Mouse (Mus musculus) heart, embryonic 11.5 days (tissue): ENCODE data around the gene Sumo1. TPM values are rescaled to one million over a fixed set of nuclear protein-coding genes. Genes with fewer than 3 reads are reported as not detected.
A peak's percentile ranks its signal among the peaks of the same experiment; 100 is the strongest.

Source experiments
- ATAC-seq: fragments of 200-750 bp; cut with Nextera tagmentation; replicated peaks from 2 replicates; pipeline ENCODE4 v1.8.0; 2017; ENCODE audit warnings: moderate library complexity; ENCODE audit not compliant: insufficient number of reproducible peaks, low FRiP score, low TSS enrichment
- H3K27ac ChIP-seq: fragments of 300-500 bp; sonication (generic); 2 replicates; pipeline ENCODE4 v1.5.1; 2014; ENCODE audit warnings: mild to moderate bottlenecking, low read depth, low read length
- H3K27me3 ChIP-seq: fragments of 300-500 bp; sonication (generic); 2 replicates; pipeline ENCODE4 v1.6.1; 2014; ENCODE audit warnings: mild to moderate bottlenecking, low read length, mixed read lengths; ENCODE audit not compliant: control insufficient read depth, insufficient read depth
- H3K36me3 ChIP-seq: fragments of 300-500 bp; sonication (generic); 2 replicates; pipeline ENCODE4 v1.6.1; 2014; ENCODE audit warnings: mild to moderate bottlenecking, low read length, moderate library complexity, mixed read lengths; ENCODE audit not compliant: control insufficient read depth, insufficient read depth
- H3K4me1 ChIP-seq: fragments of 300-500 bp; sonication (generic); 2 replicates; pipeline ENCODE4 v1.6.1; 2014; ENCODE audit warnings: low read length; ENCODE audit not compliant: control insufficient read depth, insufficient read depth
- H3K4me2 ChIP-seq: fragments of 300-500 bp; sonication (generic); 2 replicates; pipeline ENCODE4 v1.6.1; 2014; ENCODE audit warnings: mild to moderate bottlenecking, moderate library complexity
- H3K4me3 ChIP-seq: fragments of 300-500 bp; sonication (generic); 2 replicates; pipeline ENCODE4 v1.5.1; 2014; ENCODE audit warnings: low read depth, low read length
- H3K9ac ChIP-seq: fragments of 300-500 bp; sonication (generic); 2 replicates; pipeline ENCODE4 v1.6.1; 2014; ENCODE audit warnings: mild to moderate bottlenecking, low read depth, low read length, moderate library complexity
- H3K9me3 ChIP-seq: fragments of 300-500 bp; sonication (generic); replicated peaks from 2 replicates; pipeline ENCODE4 v1.6.1; 2016; ENCODE audit warnings: low read length; ENCODE audit not compliant: control insufficient read depth
- WGBS: fragments of 180-500 bp; shearing (Covaris S2); extraction: QIAGEN DNeasy Blood & Tissue Kit; methylation state at CpG from one replicate; pipeline ENCODE4 v1.1.7; 2014; ENCODE audit not compliant: insufficient replicate concordance; 5-methylcytosine and 5-hydroxymethylcytosine counted together
- polyA plus RNA-seq: library from polyadenylated mRNA; unstranded; fragments of >200 nt; fragmentation: Nextera tagmentation; extraction: Ambion mirVana; gene quantifications from 2 replicates; pipeline ENCODE4 v1.2.1, GENCODE M21; 2014

Gene Sumo1
- polyA plus RNA-seq, 1 experiment from 2014 or later: 300 TPM

DNA sequence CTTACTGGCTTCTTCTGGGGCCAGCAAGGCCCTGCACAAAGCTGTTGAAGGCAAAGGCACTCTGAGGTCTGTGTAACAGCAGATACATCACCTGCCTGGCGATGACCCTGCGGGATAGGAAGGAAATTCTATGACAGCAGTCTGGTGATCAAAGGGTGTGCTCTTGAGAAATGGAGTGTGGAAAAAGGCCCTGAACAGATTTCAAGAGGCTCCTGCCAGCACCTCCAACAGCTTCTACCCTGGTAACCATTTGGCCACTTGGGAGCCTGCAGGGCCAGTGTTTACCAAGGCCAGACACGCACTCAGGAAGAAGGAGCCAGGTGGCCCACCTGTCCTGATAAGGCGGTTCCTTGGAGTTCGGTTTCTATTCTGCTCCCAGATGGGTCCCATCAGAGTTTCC, 91.3 kb downstream of the Sumo1 start:
- Histone ChIP-seq H3K4me3 (no peak overlapping the region), H3K4me2 (peak overlapping the region; percentile 46; the same call in 1 of the 2 replicates), H3K9me3 (no peaks in the 10 kb centered on the region), H3K9ac (no peak overlapping the region), H3K27me3 (peaks cover 10% of the 10 kb centered on the region), H3K27ac (no peak overlapping the region), H3K36me3 (no peaks in the 10 kb centered on the region), H3K4me1 (peaks cover 8% of the 10 kb centered on the region)
- WGBS: 12% methylated on average over 5 of the region's 5 CpGs
- ATAC-seq: no peak

- Histone ChIP-seq H3K4me2 (no peak overlapping the region), H3K9ac (no peak overlapping the region), H3K27me3 (peaks cover 10% of the 10 kb centered on the region), H3K27ac (no peak overlapping the region), H3K36me3 (no peaks in the 10 kb centered on the region), H3K4me3 (no peak overlapping the region), H3K4me1 (peaks cover 8% of the 10 kb centered on the region), H3K9me3 (no peaks in the 10 kb centered on the region)
- no peak for ATAC-seq
- WGBS: 58% methylated on average over 4 of the region's 4 CpGs
Observed at GRCm38 (mm10) chr1:59578770-59579169, 91.9 kb downstream of the Sumo1 start.

GRCm38 (mm10) chr1:59574262-59575187, 96.1 kb downstream of the Sumo1 start:
- H3K27me3 ChIP-seq: peaks cover 6% of the 10 kb centered on the region
- no peak overlapping the region for H3K4me3 ChIP-seq
- peaks cover 3% of the 10 kb centered on the region; the same call in 1 of the 2 replicates for H3K4me1 ChIP-seq
- H3K9me3 ChIP-seq: no peaks in the 10 kb centered on the region
- H3K4me2 ChIP-seq: peak overlapping the region; percentile 46
- H3K9ac ChIP-seq: no peak overlapping the region
- no peak overlapping the region for H3K27ac ChIP-seq
- 48% methylated on average over 21 of the region's 21 CpGs for WGBS
- H3K36me3 ChIP-seq: no peaks in the 10 kb centered on the region
- no peak for ATAC-seq

DNA sequence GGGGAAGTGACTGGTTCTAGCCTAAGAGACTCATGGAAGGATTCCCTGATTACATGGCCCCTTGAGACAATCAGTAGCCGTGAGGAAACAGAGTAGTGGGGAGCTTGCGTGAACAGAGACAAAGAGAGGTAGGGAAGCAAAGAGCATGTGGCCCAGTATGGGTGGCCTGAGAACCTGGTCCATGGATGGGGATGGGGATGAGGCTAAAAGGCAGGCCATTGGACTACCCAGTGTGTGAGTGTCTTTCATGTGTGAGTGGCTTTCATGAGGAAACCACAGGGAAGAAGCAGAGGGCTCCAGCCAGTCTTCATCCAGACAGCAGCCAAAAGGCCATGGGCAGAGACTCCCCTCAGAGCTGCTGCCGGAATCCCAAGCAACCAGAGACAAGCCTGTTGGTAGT, 96.8 kb downstream of the Sumo1 start:
- Histone ChIP-seq H3K27me3 (peaks cover 6% of the 10 kb centered on the region), H3K9ac (no peak overlapping the region), H3K4me3 (no peak overlapping the region), H3K4me1 (no peaks in the 10 kb centered on the region), H3K4me2 (no peak overlapping the region), H3K36me3 (no peaks in the 10 kb centered on the region), H3K27ac (no peak overlapping the region), H3K9me3 (no peaks in the 10 kb centered on the region)
- ATAC-seq: no peak
- WGBS: 67% methylated on average over 3 of the region's 3 CpGs

GRCm38 (mm10) chr1:59571502-59571901, 99.1 kb downstream of the Sumo1 start:
- Histone ChIP-seq H3K27ac (no peak overlapping the region), H3K4me2 (no peak overlapping the region), H3K27me3 (peaks cover 3% of the 10 kb centered on the region; the same call in 1 of the 2 replicates), H3K4me3 (no peak overlapping the region), H3K9ac (no peak overlapping the region), H3K9me3 (no peaks in the 10 kb centered on the region), H3K4me1 (no peaks in the 10 kb centered on the region), H3K36me3 (no peaks in the 10 kb centered on the region)
- WGBS: 79% methylated on average over 3 of the region's 3 CpGs
- ATAC-seq: no peak

GRCm38 (mm10) chr1:59570767-59571166, 99.9 kb downstream of the Sumo1 start:
- H3K9me3 ChIP-seq: no peaks in the 10 kb centered on the region
- no peak overlapping the region for H3K4me3 ChIP-seq
- H3K27me3 ChIP-seq: peaks cover 3% of the 10 kb centered on the region; the same call in 1 of the 2 replicates
- no peak overlapping the region for H3K27ac ChIP-seq
- WGBS: 66% methylated on average over 4 of the region's 4 CpGs
- no peak overlapping the region for H3K9ac ChIP-seq
- no peak for ATAC-seq
- no peaks in the 10 kb centered on the region for H3K36me3 ChIP-seq
- no peaks in the 10 kb centered on the region for H3K4me1 ChIP-seq
- H3K4me2 ChIP-seq: no peak overlapping the region

- no peaks in the 10 kb centered on the region for H3K9me3 ChIP-seq
- WGBS: 84% methylated on average over 5 of the region's 5 CpGs
- H3K9ac ChIP-seq: no peak overlapping the region
- H3K36me3 ChIP-seq: no peaks in the 10 kb centered on the region
- H3K27me3 ChIP-seq: peaks cover 3% of the 10 kb centered on the region; the same call in 1 of the 2 replicates
- no peak overlapping the region for H3K4me3 ChIP-seq
- ATAC-seq: no peak
- no peaks in the 10 kb centered on the region for H3K4me1 ChIP-seq
- no peak overlapping the region for H3K4me2 ChIP-seq
- H3K27ac ChIP-seq: no peak overlapping the region
Observed at GRCm38 (mm10) chr1:59569301-59569700, 101.3 kb downstream of the Sumo1 start.

DNA sequence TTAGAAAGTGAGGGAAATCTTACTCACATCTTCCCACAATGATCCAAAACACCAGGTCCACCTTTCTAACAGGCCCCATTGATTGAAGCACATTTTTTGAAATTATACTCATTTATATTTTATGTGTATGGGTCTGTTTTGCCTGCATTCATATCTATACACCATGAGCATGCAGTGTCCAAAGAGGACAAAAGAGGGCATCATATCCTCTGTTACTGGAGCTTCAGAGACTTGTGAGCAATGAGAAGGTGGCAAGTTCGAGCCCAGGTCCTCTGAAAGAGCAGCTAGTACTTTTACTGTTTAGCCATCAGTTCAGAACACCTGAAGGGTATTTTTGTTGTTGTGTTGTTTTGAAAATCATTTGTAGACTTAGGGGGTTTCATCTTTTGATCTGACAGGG, 102.4 kb downstream of the Sumo1 start:
- WGBS: 70% methylated on average over 1 of the region's 1 CpGs
- ATAC-seq: no peak
- H3K4me2 ChIP-seq: no peak overlapping the region
- H3K27me3 ChIP-seq: peaks cover 3% of the 10 kb centered on the region; the same call in 1 of the 2 replicates
- H3K9ac ChIP-seq: no peak overlapping the region
- H3K4me3 ChIP-seq: no peak overlapping the region
- no peaks in the 10 kb centered on the region for H3K36me3 ChIP-seq
- H3K4me1 ChIP-seq: no peaks in the 10 kb centered on the region
- H3K9me3 ChIP-seq: no peaks in the 10 kb centered on the region
- no peak overlapping the region for H3K27ac ChIP-seq
